Mouse (Mus musculus): Measurements from ENCODE around the gene Vsig8.

- TF ChIP-seq CTCF (IDR thresholded peaks at IDR 0.05; ENCODE audit: borderline replicate concordance, control insufficient read depth, extremely low read depth, insufficient read depth, low read length, poor library complexity) (no peak), POLR2A (IDR thresholded peaks at IDR 0.05; ENCODE audit: control insufficient read depth, extremely low read depth, insufficient read depth, low read length, poor library complexity) (no peak)
Measured at GRCm38 (mm10) chr1:172526380-172527081, 29.2 kb upstream of the Vsig8 start.
